10 mouse cellular contexts compared by ENCODE assay signal in genomic region chr14:31537298-31537697, GRCm38 (mm10). TPM values are rescaled to one million over a fixed set of nuclear protein-coding genes. Genes with fewer than 3 reads are reported as not detected.
DNase-seq lines count a peak whose midpoint lies in the region; ATAC-seq and TF ChIP-seq lines count a peak whose summit lies in the region.
"Had no signal": no experiment of that assay in that cellular context is flagged by ENCODE, and none has a peak within 500 bp of the region (broad histone marks: within the 10 kb centered on the region; RNA-seq: fewer than 3 reads in every experiment).

No protein-coding gene starts in this region.

- H3K4me1 ChIP-seq in hindbrain, postnatal 0 days (ENCODE audit: insufficient read depth, low read length): no peaks in the 10 kb centered on the region
- H3K4me1 ChIP-seq in hindbrain, embryonic 13.5 days (replicated peaks): no peaks in the 10 kb centered on the region
- no peaks in the 10 kb centered on the region for H3K4me1 ChIP-seq in kidney, postnatal 0 days (replicated peaks; ENCODE audit: insufficient read depth, low read length)

- peak; percentile 65 for DNase-seq in hindbrain, postnatal 0 days (ENCODE audit: low spot score)
- peak; percentile 40 for DNase-seq in adipocyte (ENCODE audit: low spot score)
- peak; percentile 83 for DNase-seq in gastrocnemius, adult 2 months
- DNase-seq in kidney, postnatal 0 days (ENCODE audit: low spot score): peak; percentile 61
- no peak for DNase-seq in retina, postnatal 1 day
- DNase-seq in adrenal gland, postnatal 14 days: no peak
- DNase-seq in adrenal gland, adult (ENCODE audit: inconsistent age in 2 of 2, low spot score in 1 of 2): no peak

- no peaks in the 10 kb centered on the region for H3K36me3 ChIP-seq in hindbrain, postnatal 0 days (ENCODE audit: insufficient read depth, low read length)
- no peaks in the 10 kb centered on the region for H3K36me3 ChIP-seq in hindbrain, embryonic 13.5 days
- no peaks in the 10 kb centered on the region for H3K36me3 ChIP-seq in kidney, postnatal 0 days (ENCODE audit: insufficient read depth, low read length)
- H3K36me3 ChIP-seq: embryonic facial prominence, embryonic 10.5 days had no signal

- no peaks in the 10 kb centered on the region for H3K27me3 ChIP-seq in hindbrain, postnatal 0 days (ENCODE audit: insufficient read depth, low read length)
- no peaks in the 10 kb centered on the region for H3K27me3 ChIP-seq in hindbrain, embryonic 13.5 days
- H3K27me3 ChIP-seq in kidney, postnatal 0 days (ENCODE audit: insufficient read depth, low read length): no peaks in the 10 kb centered on the region

- H3K4me3 ChIP-seq in hindbrain, postnatal 0 days (ENCODE audit: low read length): no peak overlapping the region
- H3K4me3 ChIP-seq in hindbrain, embryonic 13.5 days: no peak overlapping the region
- H3K4me3 ChIP-seq in gastrocnemius, adult 2 months: no peak overlapping the region
- H3K4me3 ChIP-seq in kidney, postnatal 0 days (replicated peaks; ENCODE audit: low read depth, low read length): no peak overlapping the region
- H3K4me3 ChIP-seq: embryonic facial prominence, embryonic 10.5 days had no signal

- peak; percentile 62; the same call in 1 of the 2 replicates for ATAC-seq in hindbrain, postnatal 0 days
- no peak for ATAC-seq in hindbrain, embryonic 13.5 days (ENCODE audit: low FRiP score)
- no peak; the same call in 1 of the 2 replicates for ATAC-seq in kidney, postnatal 0 days (replicated peaks; ENCODE audit: low FRiP score, low read depth)

- no peaks in the 10 kb centered on the region for H3K9me3 ChIP-seq in hindbrain, postnatal 0 days (ENCODE audit: low read length)
- no peaks in the 10 kb centered on the region for H3K9me3 ChIP-seq in hindbrain, embryonic 13.5 days
- no peaks in the 10 kb centered on the region for H3K9me3 ChIP-seq in kidney, postnatal 0 days (replicated peaks; ENCODE audit: low read length)
- H3K9me3 ChIP-seq: embryonic facial prominence, embryonic 10.5 days had no signal

- no peak overlapping the region for H3K9ac ChIP-seq in hindbrain, postnatal 0 days (replicated peaks; ENCODE audit: low read length)
- no peak overlapping the region for H3K9ac ChIP-seq in hindbrain, embryonic 13.5 days
- no peak overlapping the region for H3K9ac ChIP-seq in kidney, postnatal 0 days (ENCODE audit: low read depth, low read length)

- no peak overlapping the region for H3K27ac ChIP-seq in hindbrain, postnatal 0 days
- no peak overlapping the region for H3K27ac ChIP-seq in hindbrain, embryonic 13.5 days
- H3K27ac ChIP-seq in gastrocnemius, adult 2 months: peak overlapping the region; percentile 65
- H3K27ac ChIP-seq in kidney, postnatal 0 days: no peak overlapping the region
- H3K27ac ChIP-seq: embryonic facial prominence, embryonic 10.5 days had no signal

- TF ChIP-seq CTCF in hindbrain, postnatal 0 days (IDR thresholded peaks at IDR 0.05; ENCODE audit: low read depth): no peak
- TF ChIP-seq CTCF in gastrocnemius, adult 2 months (IDR thresholded peaks at IDR 0.05): peak; percentile 22; the same call in 1 of the 2 replicates
- TF ChIP-seq CTCF in kidney, postnatal 0 days (IDR thresholded peaks at IDR 0.05; ENCODE audit: low read depth): no peak

- no peak overlapping the region for H3K4me2 ChIP-seq in hindbrain, postnatal 0 days (ENCODE audit: low read depth, low read length)
- no peak overlapping the region for H3K4me2 ChIP-seq in hindbrain, embryonic 13.5 days
- H3K4me2 ChIP-seq in kidney, postnatal 0 days (ENCODE audit: low read length): no peak overlapping the region

- 62% methylated on average over 6 of the region's 6 CpGs for WGBS in hindbrain, postnatal 0 days
- 77% methylated on average over 6 of the region's 6 CpGs for WGBS in hindbrain, embryonic 13.5 days
- 57% methylated on average over 6 of the region's 6 CpGs for WGBS in kidney, postnatal 0 days

- intact Hi-C loops in gastrocnemius, adult 2 months (cut with DNase I): loop anchor here (2.0 kb wide), 1 partner anchor 20 kb away; no protein-coding TSS in a partner anchor

RNA-seq across cellular contexts. Expression of gene Mettl6, which starts 42.5 kb away (rescaled TPM):
- total RNA-seq in hindbrain, postnatal 0 days (2014; rRNA removed): 14.8 and 14.9 TPM in 2 replicates
- 32.7 and 36.8 TPM in 2 replicates for polyA plus RNA-seq in hindbrain, postnatal 0 days (2015; fragmentation: Nextera tagmentation; extraction: Ambion mirVana)
- polyA plus RNA-seq in hindbrain, embryonic 13.5 days (2015; fragmentation: Nextera tagmentation; extraction: Ambion mirVana): 54.1 and 55.0 TPM in 2 replicates
- 1 to 10 TPM; 9.5 to 9.8 TPM for total RNA-seq in gastrocnemius, adult 2 months (2021)
- 43.9 and 51.6 TPM in 2 replicates for polyA plus RNA-seq in kidney, postnatal 0 days (2015; fragmentation: Nextera tagmentation; extraction: Ambion mirVana)
- 22.0 and 30.2 TPM in 2 replicates for total RNA-seq in adrenal gland, postnatal 14 days (2021)

RNA-seq across cellular contexts. Expression of gene Eaf1, which starts 43.1 kb away (rescaled TPM):
- 8.6 and 11.7 TPM in 2 replicates for total RNA-seq in hindbrain, postnatal 0 days (2014; rRNA removed)
- polyA plus RNA-seq in hindbrain, postnatal 0 days (2015; fragmentation: Nextera tagmentation; extraction: Ambion mirVana): 6.3 and 6.4 TPM in 2 replicates
- 9.6 and 10.9 TPM in 2 replicates for polyA plus RNA-seq in hindbrain, embryonic 13.5 days (2015; fragmentation: Nextera tagmentation; extraction: Ambion mirVana)
- total RNA-seq in gastrocnemius, adult 2 months (2021): 10 to 100 TPM in 1 of 2 experiments, 1 to 10 TPM in 1; 7.1 to 11.5 TPM
- polyA plus RNA-seq in kidney, postnatal 0 days (2015; fragmentation: Nextera tagmentation; extraction: Ambion mirVana): 14.9 and 16.0 TPM in 2 replicates
- 41.5 and 44.2 TPM in 2 replicates for total RNA-seq in adrenal gland, postnatal 14 days (2021)

RNA-seq across cellular contexts. Expression of gene Colq, which starts 53.8 kb away (rescaled TPM):
- 0.47 and 0.63 TPM in 2 replicates for total RNA-seq in hindbrain, postnatal 0 days (2014; rRNA removed)
- 0.79 and 0.80 TPM in 2 replicates for polyA plus RNA-seq in hindbrain, postnatal 0 days (2015; fragmentation: Nextera tagmentation; extraction: Ambion mirVana)
- polyA plus RNA-seq in hindbrain, embryonic 13.5 days (2015; fragmentation: Nextera tagmentation; extraction: Ambion mirVana): 0.19 and 0.34 TPM in 2 replicates
- total RNA-seq in gastrocnemius, adult 2 months (2021): 1 to 10 TPM; 5.8 to 7.5 TPM
- polyA plus RNA-seq in kidney, postnatal 0 days (2015; fragmentation: Nextera tagmentation; extraction: Ambion mirVana): 1.3 TPM in 2 replicates
- total RNA-seq in adrenal gland, postnatal 14 days (2021): 0.15 and 1.3 TPM in 2 replicates
- polyA plus RNA-seq: C2C12 had no signal

Comparison
In these comparisons a context has a peak if more than half of its experiments do, and no peak if none do; other contexts are left out.
1. DNase-seq: peak in hindbrain, postnatal 0 days (single experiment), adipocyte (single experiment), gastrocnemius, adult 2 months (single experiment) and kidney, postnatal 0 days (single experiment); none in retina, postnatal 1 day (single experiment), adrenal gland, postnatal 14 days (single experiment) and adrenal gland, adult (0 of 2).